Mouse (Mus musculus) urinary bladder, postnatal 4 days (tissue): ENCODE measurements around the gene Ambp.
A peak's percentile ranks its signal among the peaks of the same experiment; 100 is the strongest.

Source experiments
- DNase-seq, 2 experiments: peaks; one replicate each; pipeline ENCODE4 v3.0.0; 2021 to 2022; ENCODE audit warnings: low spot score in 2 of 2

Gene Ambp

DNA sequence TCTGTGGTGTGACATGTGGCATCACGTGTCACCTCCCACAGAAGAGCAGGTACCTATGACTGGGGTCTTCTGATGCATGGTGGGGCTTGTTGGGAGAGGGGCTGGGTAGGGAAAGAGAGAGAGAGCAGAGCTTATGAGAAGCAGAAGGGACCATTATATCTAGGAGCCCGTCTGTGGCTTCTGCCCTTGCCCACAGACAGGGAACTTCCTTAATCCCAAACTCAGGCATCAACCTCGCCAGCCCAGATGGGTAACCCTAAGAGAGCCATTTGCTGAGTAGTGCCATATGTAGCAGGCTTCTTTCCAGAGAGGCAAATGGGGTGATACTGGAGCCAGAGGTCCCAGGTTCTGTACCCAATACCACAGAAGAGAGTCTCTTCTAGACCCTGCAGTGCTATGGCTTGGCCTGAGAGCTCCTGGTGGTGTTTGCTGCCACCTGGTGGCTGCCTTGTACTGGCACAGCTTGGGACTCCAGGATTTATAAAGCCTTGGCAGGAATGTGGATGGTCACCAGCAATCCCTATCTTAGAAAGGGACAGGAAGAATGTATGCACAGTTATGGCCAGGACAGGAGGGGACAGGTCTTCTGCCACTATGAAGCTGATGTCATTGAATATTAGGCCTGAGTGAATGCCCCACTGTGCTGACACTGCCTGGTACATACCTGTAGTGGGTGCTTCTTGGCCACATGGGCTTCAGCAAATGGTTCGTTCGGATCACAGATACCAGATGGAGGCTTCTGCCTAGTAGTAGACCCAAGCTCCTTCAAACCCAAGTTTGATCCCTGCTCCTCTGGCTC is 35.8 kb downstream of the Ambp start:
- DNase-seq: peak; percentile 65 to 83

DNA sequence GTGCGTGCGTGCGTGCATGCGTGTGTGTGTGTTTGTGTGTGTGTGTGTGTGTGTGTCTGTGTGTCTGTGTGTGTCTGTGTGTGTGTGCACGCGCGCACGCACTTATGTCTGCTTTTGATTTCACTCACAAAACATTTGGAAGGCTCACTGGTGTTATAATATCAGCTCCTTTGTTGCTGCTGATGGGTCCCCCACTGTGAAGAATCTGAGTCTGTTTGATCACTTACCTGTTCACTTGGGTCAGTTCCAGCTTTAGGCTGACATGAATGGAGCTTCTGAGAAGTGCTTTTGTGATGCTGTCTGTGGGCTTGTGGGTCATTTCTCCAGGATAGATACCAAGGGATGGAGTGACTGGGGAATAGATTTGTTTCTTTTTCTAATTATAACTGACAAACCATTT is 48.9 kb downstream of the Ambp start:
- DNase-seq: no peak

DNA sequence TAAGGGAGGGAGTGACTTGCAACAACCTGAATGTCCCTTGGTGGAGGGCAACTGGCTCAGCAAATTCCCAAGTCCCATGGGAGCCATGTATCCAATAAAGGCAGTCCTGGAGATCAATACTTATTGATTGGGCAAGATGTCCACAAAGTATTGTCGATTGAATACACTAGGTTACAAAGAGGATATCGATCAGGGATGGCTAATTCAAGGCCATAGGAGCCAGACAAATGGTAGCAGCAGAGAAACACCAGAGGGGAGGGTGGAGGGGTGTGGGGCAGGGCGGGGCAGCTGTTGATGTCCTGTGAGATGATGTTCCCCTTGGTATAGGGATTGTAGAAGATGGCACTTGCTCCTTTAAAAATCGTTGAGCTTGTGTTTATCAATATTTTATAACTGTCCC is 52.6 kb downstream of the Ambp start:
- DNase-seq: no peak

DNA sequence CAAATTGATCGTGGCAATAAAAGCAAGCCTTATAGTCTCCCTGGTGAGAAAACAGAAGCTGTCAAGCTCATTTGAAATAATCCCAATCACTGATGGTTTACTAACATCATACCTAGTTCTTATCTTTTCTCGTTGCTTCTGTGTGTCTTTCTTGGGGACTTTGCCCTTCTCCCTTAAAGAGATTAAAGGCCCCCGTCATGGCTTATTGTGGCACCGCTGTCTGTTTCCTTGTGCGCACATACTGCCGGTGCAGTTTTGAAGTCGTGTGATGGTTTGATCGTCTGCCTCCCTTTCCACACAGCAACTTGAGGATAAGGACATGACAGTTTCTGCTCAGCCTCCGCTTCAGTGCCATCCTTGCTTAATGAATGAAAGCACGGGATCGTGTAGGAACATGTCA is 54.1 kb downstream of the Ambp start:
- DNase-seq: no peak

DNA sequence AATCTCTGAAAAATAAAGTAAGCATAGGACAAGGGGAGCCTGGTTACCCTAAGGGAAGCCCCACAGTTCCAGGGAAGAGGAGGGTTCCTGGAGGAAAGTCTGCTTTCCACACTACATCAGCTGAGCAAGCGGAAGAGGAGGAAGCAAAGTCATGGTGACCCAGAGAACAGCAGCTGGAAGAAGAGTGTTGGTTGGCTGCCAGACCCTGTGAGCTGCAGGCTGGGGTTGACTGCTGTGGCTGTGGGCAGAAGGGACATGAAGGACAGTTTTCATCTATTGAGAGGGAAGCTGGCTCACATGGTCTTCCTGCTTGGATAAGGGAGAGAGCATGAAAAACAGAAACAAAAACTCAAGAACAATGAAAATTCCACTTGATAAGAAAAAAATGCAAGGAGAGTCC is 57.0 kb downstream of the Ambp start:
- no peak for DNase-seq
